Mouse (Mus musculus): ENCODE measurements at regions not wholly inside any gene's neighbourhood (a gene's known extent, or its start where the extent isn't known, plus 50 kb on each side); places are given as distances from the start of the nearest gene placed in this dataset.

DNA sequence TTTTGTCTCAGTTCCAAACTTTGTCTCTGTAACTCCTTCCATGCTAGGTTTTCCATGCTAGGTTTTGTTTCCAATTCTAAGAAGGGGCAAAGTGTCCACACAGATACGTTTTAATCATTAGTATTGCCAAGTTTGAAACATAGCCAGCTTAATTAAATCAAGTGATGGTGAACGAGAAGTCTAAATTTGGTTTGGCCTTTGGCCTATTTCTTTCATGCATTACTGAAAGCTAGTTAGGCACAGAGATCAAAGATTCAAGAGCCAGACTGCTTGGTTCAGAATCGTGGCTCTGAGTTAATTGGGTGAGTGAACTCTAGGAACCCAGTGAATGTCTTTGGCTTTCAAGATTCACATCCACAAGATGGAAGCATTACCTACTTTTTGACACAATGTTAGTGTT lies 1414.8 kb downstream of the Slc22a22 start:
- no peak for TF ChIP-seq CTCF (IDR thresholded peaks at IDR 0.05; ENCODE audit: borderline replicate concordance, extremely low read depth, insufficient read depth, insufficient read length)
- TF ChIP-seq POLR2A (IDR thresholded peaks at IDR 0.05; ENCODE audit: borderline replicate concordance, extremely low read depth, insufficient read depth, insufficient read length, poor library complexity, severe bottlenecking) = no peak
